Mouse (Mus musculus): Measurements from ENCODE around the gene Ap1s3.

GRCm38 (mm10) chr1:79571126-79571525, 100.6 kb downstream of the Ap1s3 start:
- no peak for TF ChIP-seq TAL1 (conservative IDR thresholded peaks at IDR 0.05; ENCODE audit: low read depth, low read length)
- TF ChIP-seq CTCF (IDR thresholded peaks at IDR 0.05; ENCODE audit: low read depth, low read length) = no peak
- TF ChIP-seq POLR2AphosphoS5 (IDR thresholded peaks at IDR 0.05; ENCODE audit: insufficient replicate concordance, low read depth, low read length) = no peak

Measured in G1E (cell line).